Mouse (Mus musculus): ENCODE results near the gene Celf1.
A peak's percentile ranks its signal among the peaks of the same experiment; 100 is the strongest.
"Not testable (repeated sequence)": the region's sequence is repeated elsewhere in the genome, so short reads cannot be mapped to it uniquely, and the experiment has no call there.

Gene Celf1

GRCm38 (mm10) chr2:91022266-91022665 is 82.1 kb downstream of the Celf1 start:
- not testable (repeated sequence) for DNase-seq (ENCODE audit: low read depth, low spot score)

- peak; percentile 41 for DNase-seq (ENCODE audit: low read depth, low spot score)
Measured at GRCm38 (mm10) chr2:91023131-91023530, 82.9 kb downstream of the Celf1 start.

- peak; percentile 62 for DNase-seq (ENCODE audit: low read depth, low spot score)
Measured at GRCm38 (mm10) chr2:91023956-91024355, 83.8 kb downstream of the Celf1 start.

- DNase-seq (ENCODE audit: low read depth, low spot score), result no peak
Measured at GRCm38 (mm10) chr2:91025081-91025516, 84.9 kb downstream of the Celf1 start.

GRCm38 (mm10) chr2:91026491-91026890 is 86.3 kb downstream of the Celf1 start:
- DNase-seq (ENCODE audit: low read depth, low spot score), result no peak

- no peak for DNase-seq (ENCODE audit: low read depth, low spot score)
Measured at GRCm38 (mm10) chr2:91027391-91028214, 87.4 kb downstream of the Celf1 start.

- DNase-seq (ENCODE audit: low read depth, low spot score), result peak; percentile 63
Measured at GRCm38 (mm10) chr2:91031216-91031615, 91.0 kb downstream of the Celf1 start.

- DNase-seq (ENCODE audit: low read depth, low spot score), result peak; percentile 72
Measured at GRCm38 (mm10) chr2:91033000-91033399, 92.8 kb downstream of the Celf1 start.

- DNase-seq (ENCODE audit: low read depth, low spot score), result no peak
Measured at GRCm38 (mm10) chr2:91035385-91035784, 95.2 kb downstream of the Celf1 start, which contains the start of gene Rapsn. TSS of gene Rapsn (plus strand) at chr2:91035620.

GRCm38 (mm10) chr2:91041786-91042185 is 101.6 kb downstream of the Celf1 start:
- no peak for DNase-seq (ENCODE audit: low read depth, low spot score)

- peak; percentile 70 for DNase-seq (ENCODE audit: low read depth, low spot score)
Measured at GRCm38 (mm10) chr2:91042651-91043398, 102.6 kb downstream of the Celf1 start.

- DNase-seq (ENCODE audit: low read depth, low spot score), result peak; percentile 32
Measured at GRCm38 (mm10) chr2:91044727-91045126, 104.5 kb downstream of the Celf1 start.

- DNase-seq (ENCODE audit: low read depth, low spot score), result not testable (repeated sequence)
Measured at GRCm38 (mm10) chr2:91045805-91046204, 105.6 kb downstream of the Celf1 start.

GRCm38 (mm10) chr2:91047359-91047758 is 107.2 kb downstream of the Celf1 start:
- DNase-seq (ENCODE audit: low read depth, low spot score), result no peak

- DNase-seq (ENCODE audit: low read depth, low spot score), result no peak
Measured at GRCm38 (mm10) chr2:91051917-91052316, 111.7 kb downstream of the Celf1 start.

GRCm38 (mm10) chr2:91052752-91053151 is 112.6 kb downstream of the Celf1 start:
- no peak for DNase-seq (ENCODE audit: low read depth, low spot score)

- DNase-seq (ENCODE audit: low read depth, low spot score), result no peak
Measured at GRCm38 (mm10) chr2:91053181-91053933, 113.2 kb downstream of the Celf1 start.

- peak; percentile 88 for DNase-seq (ENCODE audit: low read depth, low spot score)
Measured at GRCm38 (mm10) chr2:91053934-91054382, 113.8 kb downstream of the Celf1 start, which contains the start of gene Psmc3. TSS of gene Psmc3 (plus strand) at chr2:91054009.

- DNase-seq (ENCODE audit: low read depth, low spot score), result no peak
Measured at GRCm38 (mm10) chr2:91058435-91058834, 118.3 kb downstream of the Celf1 start.

GRCm38 (mm10) chr2:91059376-91059775 is 119.2 kb downstream of the Celf1 start:
- no peak for DNase-seq (ENCODE audit: low read depth, low spot score)

GRCm38 (mm10) chr2:91060544-91061355 is 120.6 kb downstream of the Celf1 start:
- DNase-seq (ENCODE audit: low read depth, low spot score), result peak; percentile 81
